Mouse (Mus musculus): ENCODE results near the gene Tenm4. TPM values are rescaled to one million over a fixed set of nuclear protein-coding genes. Genes with fewer than 3 reads are reported as not detected.

The Tenm4 gene
- total RNA-seq, 2 experiments from 2014 or later = 127 to 178 TPM

DNA sequence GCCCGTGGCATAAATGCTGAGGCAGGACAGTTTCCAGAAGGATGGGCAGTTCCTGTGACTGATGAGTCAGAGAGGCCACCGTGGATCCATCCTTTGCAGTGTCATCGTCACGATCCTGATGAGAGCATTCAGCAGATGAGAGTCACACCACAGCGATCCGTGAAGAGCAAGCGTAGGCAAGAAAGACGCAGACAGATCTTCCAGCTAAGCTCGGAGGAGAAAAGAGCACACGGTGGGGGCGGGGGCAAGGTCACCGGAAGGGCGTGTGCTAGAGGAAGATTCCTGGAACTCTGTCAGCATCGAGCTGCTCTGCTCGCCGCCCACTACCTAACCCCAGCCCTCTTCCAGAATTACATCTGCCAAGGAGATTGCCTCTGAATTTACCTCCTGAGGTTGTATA, 323.0 kb downstream of the Tenm4 start:
- DNase-seq (ENCODE audit: low spot score in 2 of 2) = no peak
- intact Hi-C loops (cut with DNase I) = loop anchor here (5.0 kb wide), 1 partner anchor 282 kb away; no protein-coding TSS in a partner anchor

DNA sequence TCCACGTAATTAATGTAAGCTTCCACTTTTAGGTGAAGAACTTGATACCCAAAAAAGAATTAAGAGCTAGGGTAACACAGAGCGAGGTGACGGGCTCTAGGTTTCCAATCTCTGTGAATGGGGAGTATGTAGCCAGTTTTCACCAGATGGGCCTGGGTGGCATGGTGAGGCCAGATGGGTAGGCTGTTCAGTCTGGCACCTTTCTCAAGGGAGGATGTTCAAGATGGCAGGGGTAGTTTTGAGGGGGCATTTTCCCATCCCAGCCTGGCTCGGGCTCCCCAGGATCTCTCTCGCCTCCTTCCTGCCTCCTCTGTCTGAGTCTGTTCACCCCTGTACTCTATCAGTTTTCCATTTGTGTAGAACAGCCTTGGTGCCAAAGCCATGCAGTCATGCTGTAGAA, 329.1 kb downstream of the Tenm4 start:
- intact Hi-C loops (cut with DNase I) = no loop called here
- DNase-seq (ENCODE audit: low spot score in 2 of 2) = no peak

DNA sequence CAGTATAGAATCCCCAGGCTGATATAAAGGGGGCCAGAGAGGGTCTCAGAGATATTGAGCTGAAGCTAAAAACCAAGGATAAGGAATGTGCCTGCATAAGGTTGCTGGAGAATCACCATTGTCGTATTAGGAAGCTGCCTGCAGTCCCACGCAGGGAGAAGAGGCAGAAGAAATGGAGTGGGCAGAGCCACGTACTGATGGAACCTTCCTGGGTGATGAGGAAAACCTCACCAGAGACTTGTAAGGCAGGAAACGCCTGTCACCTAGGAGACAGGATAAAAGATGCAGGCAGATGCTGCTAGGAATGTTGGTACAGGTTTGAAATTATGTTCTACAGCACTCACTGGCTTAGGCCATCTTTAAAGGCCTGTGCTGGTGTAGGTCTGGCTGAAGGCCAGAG, 329.8 kb downstream of the Tenm4 start:
- intact Hi-C loops (cut with DNase I) = no loop called here
- DNase-seq (ENCODE audit: low spot score in 2 of 2) = no peak

DNA sequence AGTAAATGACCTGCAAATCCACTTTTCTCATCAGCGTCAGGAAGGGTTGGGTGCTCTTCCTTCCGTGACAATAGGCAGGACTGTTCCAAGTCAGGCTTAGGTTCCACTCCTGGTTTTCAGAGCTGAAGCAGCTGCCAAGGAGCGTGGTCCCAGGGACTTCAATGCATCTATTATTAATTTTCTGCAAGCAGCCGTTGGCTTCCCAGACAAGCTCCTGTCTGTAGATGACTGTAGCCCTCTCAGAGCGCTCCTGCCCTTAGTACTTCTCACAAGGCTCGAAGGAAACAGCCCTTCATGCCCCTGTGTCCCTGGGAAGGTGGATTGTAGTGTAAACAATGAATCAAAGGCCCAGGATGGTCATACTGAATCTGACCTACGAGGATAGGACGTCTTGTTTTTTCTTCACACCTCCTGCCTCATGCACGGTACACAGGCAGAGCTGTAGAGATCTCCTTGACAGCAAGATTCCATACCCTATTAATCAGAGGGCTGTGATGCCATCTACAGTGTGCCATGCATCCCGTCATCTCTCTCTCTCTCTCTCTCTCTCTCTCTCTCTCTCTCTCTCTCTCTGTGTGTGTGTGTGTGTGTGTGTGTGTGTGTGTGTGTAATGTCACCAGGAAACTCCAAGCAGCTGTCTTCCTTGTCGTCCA, 331.4 kb downstream of the Tenm4 start:
- no peak for DNase-seq (ENCODE audit: low spot score in 2 of 2)
- intact Hi-C loops (cut with DNase I) = no loop called here

DNA sequence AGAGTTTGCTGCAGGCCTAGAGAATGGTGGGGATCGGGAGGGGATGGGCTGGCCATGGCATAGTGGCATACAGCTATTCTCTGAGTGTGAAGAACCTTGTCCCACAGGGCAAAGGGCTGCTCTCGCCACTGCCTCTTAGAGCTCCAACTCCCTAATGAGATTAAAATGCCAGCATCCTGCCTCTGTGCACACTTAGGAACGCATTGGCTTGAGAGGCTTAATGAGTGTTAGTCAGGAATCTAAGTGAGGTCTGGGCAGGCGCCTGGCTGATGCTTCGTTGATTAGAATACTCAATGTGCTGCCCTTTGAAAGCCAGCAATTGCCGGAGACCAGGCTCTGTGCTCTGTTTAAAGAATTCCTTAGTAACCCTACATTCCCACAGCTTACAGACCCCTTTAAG, 334.5 kb downstream of the Tenm4 start:
- intact Hi-C loops (cut with DNase I) = no loop called here
- DNase-seq (ENCODE audit: low spot score in 2 of 2) = no peak

DNA sequence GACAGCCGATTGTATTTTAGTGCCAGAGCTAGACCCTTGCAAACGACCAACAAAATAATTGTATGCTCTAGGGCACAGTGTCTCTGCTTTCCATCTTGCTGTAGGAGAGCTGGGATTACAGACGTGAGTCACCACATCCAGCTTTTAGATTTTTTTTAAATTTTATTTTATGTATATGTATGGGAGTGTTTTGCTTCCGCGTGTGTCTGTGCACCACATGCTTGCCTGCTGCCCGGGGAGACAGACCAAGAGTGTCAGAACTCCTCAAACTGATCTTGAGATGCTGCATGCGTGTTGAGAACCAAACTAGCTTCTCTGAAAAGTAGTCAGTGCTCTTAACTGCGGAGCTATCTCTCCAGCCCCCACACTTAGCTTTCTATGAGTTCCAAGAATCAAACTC, 336.0 kb downstream of the Tenm4 start:
- no peak for DNase-seq (ENCODE audit: low spot score in 2 of 2)
- intact Hi-C loops (cut with DNase I) = no loop called here

DNA sequence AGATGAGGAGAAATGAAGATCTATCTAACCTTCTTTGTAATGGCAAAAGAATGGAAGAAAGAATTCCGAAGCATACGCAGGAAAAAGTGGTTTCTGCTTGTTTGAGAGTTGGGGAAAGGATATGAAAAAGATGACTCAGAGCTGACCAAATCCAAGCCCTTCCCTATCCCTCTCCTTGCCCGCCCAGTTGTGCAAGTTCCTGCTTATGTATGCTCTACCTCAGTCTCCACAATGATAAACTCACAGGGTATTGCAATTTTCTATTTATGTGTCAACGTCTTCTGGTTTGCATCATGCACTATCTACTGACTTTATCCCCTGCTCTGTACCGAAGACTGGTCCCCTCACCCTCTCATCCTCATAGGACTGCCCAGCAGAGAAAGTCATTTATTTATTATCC, 339.4 kb downstream of the Tenm4 start:
- intact Hi-C loops (cut with DNase I) = loop anchor here (5.0 kb wide), 1 partner anchor 298 kb away; no protein-coding TSS in a partner anchor
- DNase-seq (ENCODE audit: low spot score in 2 of 2) = no peak

DNA sequence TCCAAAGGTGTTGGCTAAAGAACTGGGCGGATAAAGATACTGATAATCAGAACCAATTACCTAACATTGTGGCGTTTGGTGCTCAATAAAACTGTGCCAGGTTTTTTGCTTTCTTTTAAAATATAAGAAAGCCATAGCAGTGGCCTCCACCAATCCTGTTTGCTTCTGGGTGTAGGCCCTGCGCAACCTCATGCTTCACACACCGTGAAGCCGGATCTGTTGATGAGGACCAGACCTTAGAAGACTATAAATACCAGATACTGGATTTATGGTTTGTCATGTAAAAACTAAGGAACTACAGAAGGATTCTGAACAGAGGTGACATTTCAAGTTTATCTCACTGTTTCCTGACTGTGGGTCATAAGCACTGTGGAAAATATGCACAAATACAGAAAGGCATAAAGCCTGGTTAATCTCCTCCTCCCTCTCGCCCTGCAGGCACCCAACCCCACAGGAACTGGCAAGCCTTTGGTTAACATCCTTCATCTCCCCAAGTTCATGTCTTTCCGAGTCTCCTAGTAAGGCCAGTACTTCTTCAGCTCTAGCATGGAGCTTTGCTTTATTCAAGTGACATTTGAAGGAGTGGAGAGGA, 340.1 kb downstream of the Tenm4 start:
- intact Hi-C loops (cut with DNase I) = loop anchor here (5.0 kb wide), 1 partner anchor 299 kb away; no protein-coding TSS in a partner anchor

DNA sequence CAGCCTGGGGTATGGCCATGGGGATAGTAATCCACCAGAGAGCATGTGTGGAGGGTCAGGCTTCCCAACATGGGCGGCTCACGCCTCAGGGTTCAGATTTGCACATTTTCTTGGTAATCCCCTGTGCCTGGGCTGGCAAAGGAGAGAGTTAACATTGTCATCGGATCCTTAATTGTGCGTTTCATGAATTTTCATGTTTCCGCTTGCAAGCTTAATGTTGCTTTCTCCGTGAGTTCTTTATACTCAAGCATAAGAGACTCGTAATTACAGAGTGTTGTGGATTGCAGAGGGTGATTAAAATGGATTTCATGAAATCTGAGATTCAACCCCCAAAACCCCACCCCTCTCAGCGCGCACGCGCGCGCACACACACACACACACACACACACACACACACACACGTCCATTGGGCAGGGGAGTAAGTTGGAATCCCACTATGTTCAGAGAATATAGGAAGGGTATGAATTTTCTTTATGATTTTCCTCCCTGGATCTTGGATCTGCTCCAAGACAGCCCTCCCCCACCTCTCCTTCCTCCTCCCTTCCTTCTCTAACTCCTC, 341.0 kb downstream of the Tenm4 start:
- intact Hi-C loops (cut with DNase I) = loop anchor here (5.0 kb wide), 1 partner anchor 300 kb away; no protein-coding TSS in a partner anchor
- DNase-seq (ENCODE audit: low spot score in 2 of 2) = no peak

More for the DNA sequence above, 340.1 kb downstream of the Tenm4 start:
- DNase-seq (ENCODE audit: low spot score in 2 of 2) = no peak

DNA sequence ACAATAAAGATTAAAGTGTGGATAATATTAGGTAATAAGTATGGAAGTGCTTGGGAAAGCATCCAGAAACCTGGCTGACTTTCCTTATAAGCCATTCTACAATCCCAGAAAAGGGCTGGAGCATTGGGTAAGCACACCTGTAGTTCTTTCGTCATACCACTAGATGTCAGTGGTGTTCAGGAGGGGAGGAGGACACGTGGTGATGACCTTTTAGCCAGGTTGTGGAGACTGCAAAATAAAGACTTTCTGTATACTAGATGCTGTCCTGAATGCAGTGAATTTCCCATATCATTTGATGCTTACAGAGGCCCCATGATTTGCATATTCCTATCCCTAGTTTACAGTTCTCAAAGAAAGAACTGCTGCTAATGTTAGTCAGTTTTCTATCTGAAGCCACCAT, 348.2 kb downstream of the Tenm4 start:
- no peak for DNase-seq (ENCODE audit: low spot score in 2 of 2)
- intact Hi-C loops (cut with DNase I) = loop anchor here (5.0 kb wide), 1 partner anchor 393 kb away; no protein-coding TSS in a partner anchor

DNA sequence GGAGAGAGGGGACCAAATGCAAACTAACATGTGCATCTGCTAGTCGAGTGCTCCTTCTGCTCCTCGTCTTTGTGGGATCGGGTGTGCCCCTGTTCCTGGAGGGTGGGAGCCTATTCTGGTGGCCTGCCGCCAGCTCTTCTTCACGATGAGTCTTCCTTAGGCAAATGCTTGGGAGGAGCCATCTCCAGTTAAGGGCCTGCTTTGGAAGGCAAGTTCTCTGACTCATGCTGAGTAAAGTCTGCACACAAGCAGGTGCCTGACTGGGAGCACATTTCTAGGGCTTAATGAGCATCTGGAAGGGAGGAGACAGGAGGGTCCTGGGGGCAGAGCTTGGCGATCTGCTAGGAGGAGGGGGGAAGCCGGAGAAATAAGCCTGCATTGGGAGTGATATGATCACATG, 350.9 kb downstream of the Tenm4 start:
- intact Hi-C loops (cut with DNase I) = no loop called here
- DNase-seq (ENCODE audit: low spot score in 2 of 2) = peak; percentile 53 to 62

DNA sequence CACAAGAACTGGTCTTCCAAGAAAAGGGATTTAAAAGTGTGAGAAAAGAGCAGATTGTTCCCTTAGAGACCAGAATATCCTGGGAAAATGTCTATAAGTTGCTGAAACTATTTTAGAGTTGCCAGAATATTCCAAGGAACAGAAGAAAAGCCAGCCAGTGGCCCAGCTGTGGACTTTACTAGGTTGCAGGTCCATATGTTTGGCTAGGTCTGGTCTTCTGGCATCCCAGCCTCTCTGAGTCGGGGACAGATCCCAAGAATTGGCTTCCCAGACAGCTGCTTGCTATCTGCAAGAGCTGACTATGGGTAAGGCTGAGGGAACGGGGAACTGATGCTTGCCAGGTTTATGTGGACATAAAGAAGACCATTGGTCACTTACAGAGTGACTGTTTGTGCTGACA, 352.6 kb downstream of the Tenm4 start:
- intact Hi-C loops (cut with DNase I) = no loop called here
- peak; percentile 42 to 43 for DNase-seq (ENCODE audit: low spot score in 2 of 2)

DNA sequence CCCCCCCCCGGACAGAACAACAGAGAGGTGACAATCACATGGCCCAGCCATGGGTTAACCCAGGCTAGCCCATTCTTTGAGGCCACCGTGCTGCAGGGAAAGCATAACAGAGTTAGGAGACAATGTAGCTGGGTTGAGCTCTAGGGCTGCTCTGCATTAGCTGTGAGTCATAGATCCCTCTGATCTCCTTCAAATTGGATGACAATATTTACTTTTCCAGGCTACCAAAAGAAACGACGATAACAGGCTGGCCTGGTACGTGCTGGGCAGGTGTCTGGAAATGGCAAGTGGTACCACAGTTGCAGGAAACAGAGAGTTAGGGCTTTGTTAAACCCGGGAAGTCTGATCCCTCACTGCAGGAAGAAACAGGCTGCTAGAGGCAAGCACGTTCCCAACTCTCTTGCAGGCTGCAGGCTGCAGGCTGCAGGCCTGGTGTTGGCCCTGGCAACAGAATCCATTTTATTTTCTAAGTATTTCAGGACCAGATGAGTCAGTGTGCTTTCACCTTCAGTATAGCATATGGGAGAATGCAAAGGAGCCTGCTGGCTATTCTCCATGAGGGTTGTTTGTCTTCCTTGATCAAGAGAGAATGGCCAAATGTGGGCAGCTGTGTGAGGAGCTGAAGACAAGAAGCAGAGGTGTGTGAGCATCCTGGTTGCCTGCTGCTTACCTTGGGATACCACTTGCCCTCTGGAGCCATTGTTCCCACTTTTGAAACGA, 353.6 kb downstream of the Tenm4 start:
- intact Hi-C loops (cut with DNase I) = no loop called here
- no peak for DNase-seq (ENCODE audit: low spot score in 2 of 2)

DNA sequence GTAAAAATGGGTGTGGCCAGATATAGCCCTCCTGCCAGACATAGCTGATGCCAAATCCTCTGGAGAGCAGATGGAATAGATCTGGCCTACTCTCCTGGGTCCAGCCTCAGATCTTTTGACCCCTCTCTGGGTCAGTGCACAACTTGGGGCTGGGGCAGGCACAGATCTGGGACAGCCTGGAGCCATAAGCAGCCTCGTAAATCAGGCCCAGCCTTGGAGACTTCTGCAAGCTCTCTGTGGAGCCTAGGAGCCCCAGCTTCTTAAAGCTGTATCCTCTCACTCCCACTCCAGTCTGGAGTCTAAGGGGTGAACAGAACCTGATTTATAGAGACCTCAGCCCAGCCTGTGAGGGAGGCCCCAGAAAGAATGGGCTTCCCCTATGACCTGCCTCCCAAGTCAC, 354.3 kb downstream of the Tenm4 start:
- intact Hi-C loops (cut with DNase I) = no loop called here
- no peak for DNase-seq (ENCODE audit: low spot score in 2 of 2)

DNA sequence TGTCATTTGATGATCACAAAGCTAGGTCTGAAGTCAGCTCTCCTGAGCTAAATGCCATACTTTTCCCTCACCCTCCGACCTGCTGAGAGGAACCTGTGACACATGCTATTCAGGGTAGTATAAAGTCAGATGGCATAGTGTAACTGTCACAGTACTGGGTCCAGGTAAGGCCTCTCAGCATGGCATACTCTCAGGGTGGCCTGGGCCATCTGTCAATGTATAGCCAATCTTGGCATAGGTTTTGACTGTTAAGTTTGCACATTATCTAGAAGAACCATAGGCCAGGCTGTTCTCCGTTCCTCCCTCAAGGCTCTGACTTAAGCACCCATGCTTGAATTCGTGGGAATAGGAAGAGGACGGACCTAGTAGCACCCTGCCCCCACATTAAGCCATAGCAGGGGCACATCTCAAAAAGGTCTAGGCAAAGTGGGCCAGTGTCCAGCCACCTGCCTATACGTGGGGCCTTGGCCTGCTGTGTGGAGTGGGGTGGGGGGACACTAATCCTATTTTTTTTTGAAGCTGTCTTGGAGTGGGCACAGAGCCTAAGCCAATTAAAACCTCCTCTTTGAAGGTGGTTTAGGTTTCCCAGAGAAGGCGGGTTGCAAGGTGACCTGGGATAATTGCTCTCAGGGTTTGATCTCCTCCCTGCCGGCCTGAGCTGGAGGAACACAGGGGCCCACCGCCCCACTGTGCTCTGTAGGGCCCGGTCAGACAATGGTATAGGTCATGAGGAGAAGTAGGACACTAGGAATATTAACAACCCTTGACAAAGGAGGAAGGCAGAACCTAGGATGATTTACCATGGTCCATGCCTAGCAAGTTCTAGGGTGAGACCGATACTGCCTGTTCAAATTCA, 359.8 kb downstream of the Tenm4 start:
- intact Hi-C loops (cut with DNase I) = no loop called here
- no peak for DNase-seq (ENCODE audit: low spot score in 2 of 2)

DNA sequence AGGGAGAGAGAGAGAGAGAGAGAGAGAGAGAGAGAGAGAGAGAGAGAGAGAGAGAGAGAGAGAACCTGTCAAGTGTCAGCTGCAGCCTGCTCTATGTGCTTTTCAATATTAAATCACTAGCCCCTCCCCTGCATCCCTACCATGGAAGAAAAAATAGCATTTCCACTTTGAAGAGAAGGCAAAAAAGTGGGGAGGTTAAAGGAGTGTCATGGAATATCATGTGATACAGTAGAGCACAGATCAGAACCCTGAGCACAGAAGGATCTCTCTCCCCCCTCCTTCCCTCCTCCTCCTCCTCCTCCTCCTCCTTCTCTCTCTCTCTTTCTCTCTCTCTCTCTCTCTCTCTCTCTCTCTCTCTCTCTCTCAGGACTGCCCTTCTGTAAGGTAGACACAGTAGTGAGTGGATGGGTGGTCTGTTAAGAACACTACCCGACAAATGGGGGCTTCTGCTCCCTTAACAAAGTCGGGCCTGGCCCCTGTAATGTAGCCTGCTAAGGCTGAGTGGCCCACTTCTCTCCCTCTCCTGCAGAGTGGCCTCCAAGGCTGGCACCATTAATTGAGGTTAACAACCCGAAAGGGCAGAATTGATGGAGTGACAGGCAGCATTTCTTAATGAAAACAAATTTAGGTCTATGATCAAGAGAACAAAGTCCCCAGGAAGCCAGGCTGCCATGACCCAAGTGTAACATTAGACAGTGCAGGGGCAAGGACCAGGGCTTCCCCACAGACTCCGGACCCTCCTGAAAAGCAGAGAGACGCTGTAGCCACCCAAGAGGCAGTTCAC, 361.1 kb downstream of the Tenm4 start:
- intact Hi-C loops (cut with DNase I) = no loop called here
- DNase-seq (ENCODE audit: low spot score in 2 of 2) = no peak

DNA sequence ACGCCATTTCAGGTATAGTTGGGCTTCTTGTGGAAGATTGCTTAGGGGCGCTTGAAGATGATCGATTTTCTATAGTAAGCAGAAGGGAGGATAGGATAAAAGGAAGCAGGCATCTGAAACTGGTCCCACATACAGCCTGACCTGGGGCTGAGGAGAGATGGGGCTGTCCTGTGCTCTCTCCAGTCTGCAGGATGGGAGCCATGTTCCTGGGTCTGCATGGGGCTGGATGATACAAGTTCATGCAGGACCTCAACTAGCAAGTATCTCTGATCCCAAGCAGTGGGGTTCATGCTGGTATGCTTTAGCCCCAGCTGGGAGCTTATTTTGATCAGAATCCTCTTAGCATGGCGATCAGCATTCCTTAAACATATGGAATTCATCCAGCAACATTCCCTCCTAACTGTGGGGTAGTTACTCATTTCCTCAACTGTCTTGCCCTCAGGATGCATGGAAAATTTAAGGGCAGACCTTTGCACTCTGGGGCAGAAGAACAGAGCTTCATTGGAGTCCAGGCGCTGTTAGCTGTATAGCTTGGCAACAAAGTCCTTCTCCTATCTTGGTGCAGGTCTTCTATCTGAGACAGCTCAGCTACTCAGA, 361.9 kb downstream of the Tenm4 start:
- DNase-seq (ENCODE audit: low spot score in 2 of 2) = no peak

DNA sequence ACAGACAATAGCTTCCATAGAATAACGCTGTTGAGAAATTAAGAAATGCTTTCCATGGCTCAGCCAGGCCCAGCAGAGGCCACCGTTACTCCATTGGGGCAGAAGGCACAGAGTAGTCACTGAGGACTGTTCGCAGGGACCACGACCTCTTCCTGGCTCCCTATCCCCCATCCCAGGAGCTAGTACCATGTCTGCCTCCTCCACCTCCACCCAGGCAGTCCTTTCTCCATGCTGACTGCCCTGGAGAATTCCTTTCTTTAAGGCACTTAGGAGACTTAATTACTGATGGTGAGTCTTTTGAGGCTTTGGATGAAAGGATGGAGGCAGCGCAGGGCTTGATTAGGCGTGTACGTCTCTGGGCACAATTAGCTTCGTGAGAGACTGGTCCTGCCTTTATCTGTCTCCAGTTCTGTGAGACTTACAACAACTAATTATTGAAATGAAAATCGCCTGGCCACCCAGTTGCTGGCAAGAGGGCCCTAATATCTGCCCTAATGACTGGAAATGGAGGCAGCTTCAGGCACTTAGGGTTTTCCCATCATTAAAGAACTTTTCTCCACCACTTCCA, 365.4 kb downstream of the Tenm4 start:
- no peak for DNase-seq (ENCODE audit: low spot score in 2 of 2)
- intact Hi-C loops (cut with DNase I) = no loop called here

More for the DNA sequence above, 361.9 kb downstream of the Tenm4 start:
- intact Hi-C loops (cut with DNase I) = no loop called here
